Mouse (Mus musculus): ENCODE data around the gene Olfr646. TPM values are rescaled to one million over a fixed set of nuclear protein-coding genes. Genes with fewer than 3 reads are reported as not detected.

Gene Olfr646
- not detected in 2 replicates for polyA plus RNA-seq (2021; fragmentation: Nextera tagmentation)
- long read RNA-seq, experiment 1, result 0 reads
- long read RNA-seq, experiment 2, result 0 reads

DNA sequence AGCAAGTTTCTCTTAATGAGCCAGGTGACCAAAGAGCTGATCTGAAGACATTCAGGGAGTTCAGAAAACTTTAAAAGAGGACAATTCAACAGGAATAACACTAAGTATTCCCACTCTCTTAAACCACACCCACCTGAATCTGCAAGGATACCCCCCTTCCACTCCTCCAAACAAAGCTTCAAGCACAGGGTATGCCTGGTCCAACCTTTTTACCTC, at the start of gene Olfr646:
Olfr646 (plus strand) TSS at position 117 of the 216 bp plus-strand sequence.

DNA sequence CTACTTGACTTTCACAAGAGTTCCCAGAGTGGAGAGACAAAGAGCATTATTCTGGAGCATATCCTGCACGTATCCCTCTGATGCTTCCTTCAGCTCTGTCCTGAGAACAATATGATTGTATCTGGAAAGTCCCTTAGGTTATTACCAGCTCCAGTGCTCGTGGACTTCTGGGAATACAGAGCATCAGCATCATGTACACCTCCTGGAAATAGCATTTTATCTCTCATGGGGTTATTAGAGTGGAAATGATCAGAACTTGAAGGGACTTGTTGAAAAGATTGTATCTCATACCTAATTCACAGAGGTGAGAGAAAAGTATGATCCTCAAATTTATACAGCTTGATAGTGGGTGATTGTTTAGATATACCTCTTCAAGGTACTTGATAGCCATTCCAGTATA, 43.3 kb upstream of the Olfr646 start, which contains the start of gene 4930516K23Rik:
4930516K23Rik (minus strand) TSS at position 101 of the 400 bp plus-strand sequence.

DNA sequence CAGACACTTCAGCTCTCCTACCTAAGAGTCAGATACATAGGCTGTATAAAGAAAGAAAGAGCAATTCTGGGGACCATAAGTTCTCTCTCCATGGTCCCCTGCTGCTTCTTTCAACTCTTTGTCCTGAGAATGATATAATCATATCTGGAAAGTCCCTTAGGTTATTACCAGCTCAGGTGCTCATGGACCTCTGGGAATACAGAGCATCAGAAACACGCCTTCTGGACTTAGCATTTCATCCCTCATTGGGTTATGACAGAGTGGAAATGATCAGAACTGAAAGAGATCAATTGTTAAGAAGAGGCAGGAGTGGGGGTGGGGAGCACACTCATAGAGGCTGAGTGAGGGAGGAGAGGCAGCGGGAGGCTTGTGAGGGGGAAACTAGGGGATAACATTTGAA, 32.9 kb upstream of the Olfr646 start, which contains the start of gene Olfr644:
Olfr644 (minus strand) TSS at position 101 of the 400 bp plus-strand sequence.

DNA sequence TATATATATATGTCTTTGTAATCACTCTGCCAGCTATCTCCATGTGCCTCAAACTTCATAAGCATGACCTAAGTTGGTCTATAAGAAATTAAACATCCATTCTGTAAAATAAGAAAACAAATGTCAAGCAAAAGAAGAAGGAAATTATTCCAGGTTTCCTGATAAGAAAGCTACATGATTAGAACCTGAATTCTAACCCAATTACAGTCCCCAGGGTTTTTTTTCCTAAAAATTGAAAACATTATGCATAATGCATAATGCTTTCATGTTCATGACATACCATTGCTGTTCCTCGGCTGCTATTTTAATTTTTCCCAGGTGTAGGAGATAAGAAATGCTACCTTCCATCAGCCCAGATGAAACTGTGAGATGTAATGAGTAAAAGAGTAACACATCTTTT, 19.3 kb upstream of the Olfr646 start, which contains the start of gene Olfr645:
Olfr645 (minus strand) TSS at position 101 of the 400 bp plus-strand sequence.

DNA sequence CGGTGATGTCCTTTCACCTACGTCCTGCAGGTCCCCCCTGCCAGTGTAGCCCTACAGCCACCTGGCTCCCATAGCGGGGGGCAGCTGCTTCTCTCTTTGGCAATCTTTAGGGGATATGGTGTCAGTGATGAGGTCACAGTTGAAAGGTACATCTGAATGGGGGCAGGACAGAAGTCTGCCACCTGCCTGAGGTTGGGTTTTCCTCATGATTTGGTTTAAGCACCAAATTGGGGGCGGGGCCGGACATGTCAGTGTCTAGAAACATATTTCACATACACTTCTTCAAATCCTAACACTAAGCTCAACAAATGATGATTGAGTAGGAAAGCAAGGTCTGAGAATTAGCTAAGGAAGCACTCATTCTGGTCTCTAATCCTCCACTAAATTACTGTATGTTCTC, 25.1 kb downstream of the Olfr646 start, which contains the start of gene Ubqln5:
Ubqln5 (minus strand) TSS at position 101 of the 400 bp plus-strand sequence.

DNA sequence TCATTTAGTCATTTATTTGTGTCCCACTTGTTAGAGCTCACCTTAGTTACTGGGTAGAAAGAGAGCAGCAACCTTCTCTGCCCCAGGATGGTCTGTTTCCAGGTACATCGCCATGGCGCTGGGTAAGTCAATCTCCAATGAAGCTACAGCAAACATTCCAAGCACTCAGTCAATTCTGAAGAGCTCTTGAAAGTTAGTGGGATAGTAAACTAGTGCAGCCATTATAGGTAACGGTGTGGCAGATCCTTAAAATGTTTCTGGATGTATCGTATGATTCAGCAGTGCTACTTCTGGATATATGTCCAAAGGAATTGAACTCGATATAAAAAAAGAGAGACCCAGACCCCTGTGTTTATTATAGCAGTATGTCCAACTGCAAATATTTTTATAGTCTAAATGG, 32.6 kb downstream of the Olfr646 start, which contains the start of gene Olfr643:
Olfr643 (minus strand) TSS at position 101 of the 400 bp plus-strand sequence.

DNA sequence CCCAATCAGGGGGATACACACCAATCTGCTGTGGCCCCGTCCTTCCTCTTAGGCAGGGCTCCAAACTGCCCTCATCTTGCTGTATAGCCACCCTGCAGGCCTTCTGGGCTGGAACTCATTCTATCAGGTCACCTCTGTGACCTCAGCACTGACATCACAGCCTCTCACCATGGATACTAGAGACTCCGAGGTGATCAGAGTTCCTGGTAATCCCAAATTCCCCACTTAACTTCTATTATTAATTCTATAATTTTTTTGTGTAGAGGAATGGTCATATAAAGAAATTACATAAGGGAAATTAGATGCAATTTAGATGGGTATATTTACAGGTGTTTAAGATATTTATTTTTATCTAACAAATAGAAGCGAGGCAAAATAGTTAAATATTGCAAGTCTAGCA, 38.5 kb downstream of the Olfr646 start, which contains the start of gene Ubqln3:
Ubqln3 (minus strand) TSS at position 101 of the 400 bp plus-strand sequence.

DNA sequence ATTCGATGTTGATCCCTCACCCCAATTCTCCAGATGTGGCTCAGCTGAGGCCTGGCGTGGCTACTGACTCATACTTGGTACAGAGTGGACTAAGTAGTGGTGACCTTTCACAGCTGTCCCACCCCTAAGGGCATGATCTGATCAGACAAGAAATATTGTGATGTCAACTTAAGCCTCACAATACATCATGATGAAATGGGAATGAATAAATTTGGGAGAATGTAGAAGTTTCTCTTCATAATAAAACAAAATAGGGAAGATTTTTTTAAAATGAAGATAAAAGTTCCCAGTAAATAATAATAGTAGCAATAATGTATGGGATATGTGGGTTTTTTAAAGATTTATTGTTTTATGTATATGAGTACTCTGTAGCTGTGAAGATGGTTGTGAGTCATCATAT, 45.8 kb downstream of the Olfr646 start, which contains the start of gene Ubqlnl:
Ubqlnl (minus strand) TSS at position 101 of the 400 bp plus-strand sequence.

Other genes starting within 250 kb of the Olfr646 start
- gene Olfr66, start 218.6 kb upstream of the Olfr646 start, polyA plus RNA-seq (2021; fragmentation: Nextera tagmentation), result not detected in 2 replicates
- not detected in 2 replicates for gene Olfr64, start 210.4 kb upstream of the Olfr646 start, polyA plus RNA-seq (2021; fragmentation: Nextera tagmentation)
- gene Olfr65, start 201.4 kb upstream of the Olfr646 start, polyA plus RNA-seq (2021; fragmentation: Nextera tagmentation), result not detected in 2 replicates
- gene Olfr631, start 176.0 kb upstream of the Olfr646 start, polyA plus RNA-seq (2021; fragmentation: Nextera tagmentation), result not detected in 2 replicates
- not detected in 2 replicates for gene Olfr632, start 170.5 kb upstream of the Olfr646 start, polyA plus RNA-seq (2021; fragmentation: Nextera tagmentation)
- gene Olfr633, start 160.4 kb upstream of the Olfr646 start, polyA plus RNA-seq (2021; fragmentation: Nextera tagmentation), result not detected in 2 replicates
- gene Olfr635, start 133.7 kb upstream of the Olfr646 start, polyA plus RNA-seq (2021; fragmentation: Nextera tagmentation), result not detected in 2 replicates
- not detected in 2 replicates for gene Olfr638, start 106.1 kb upstream of the Olfr646 start, polyA plus RNA-seq (2021; fragmentation: Nextera tagmentation)
- gene Olfr639, start 87.6 kb upstream of the Olfr646 start, polyA plus RNA-seq (2021; fragmentation: Nextera tagmentation), result not detected in 2 replicates
- not detected in 2 replicates for gene Olfr640, start 79.3 kb upstream of the Olfr646 start, polyA plus RNA-seq (2021; fragmentation: Nextera tagmentation)
- not detected in 2 replicates for gene Olfr641, start 69.4 kb upstream of the Olfr646 start, polyA plus RNA-seq (2021; fragmentation: Nextera tagmentation)
- not detected in 2 replicates for gene Olfr642, start 52.2 kb upstream of the Olfr646 start, polyA plus RNA-seq (2021; fragmentation: Nextera tagmentation)
- gene 4930516K23Rik, start 43.4 kb upstream of the Olfr646 start, polyA plus RNA-seq (2021; fragmentation: Nextera tagmentation), result not detected in 2 replicates
- gene Olfr644, start 33.0 kb upstream of the Olfr646 start, polyA plus RNA-seq (2021; fragmentation: Nextera tagmentation), result not detected in 2 replicates
- gene Olfr645, start 19.4 kb upstream of the Olfr646 start, polyA plus RNA-seq (2021; fragmentation: Nextera tagmentation), result not detected in 2 replicates
- not detected in 2 replicates for gene Ubqln5, start 25.0 kb downstream of the Olfr646 start, polyA plus RNA-seq (2021; fragmentation: Nextera tagmentation)
- gene Olfr643, start 32.5 kb downstream of the Olfr646 start, polyA plus RNA-seq (2021; fragmentation: Nextera tagmentation), result not detected in 2 replicates
- gene Ubqln3, start 38.4 kb downstream of the Olfr646 start, polyA plus RNA-seq (2021; fragmentation: Nextera tagmentation), result not detected in 2 replicates
- gene Ubqlnl, start 45.7 kb downstream of the Olfr646 start, polyA plus RNA-seq (2021; fragmentation: Nextera tagmentation), result not detected in 2 replicates
- not detected in 2 replicates for gene Olfm5, start 60.0 kb downstream of the Olfr646 start, polyA plus RNA-seq (2021; fragmentation: Nextera tagmentation)
- gene Olfr648, start 78.5 kb downstream of the Olfr646 start, polyA plus RNA-seq (2021; fragmentation: Nextera tagmentation), result not detected in 2 replicates
- gene Olfr649, start 91.1 kb downstream of the Olfr646 start, polyA plus RNA-seq (2021; fragmentation: Nextera tagmentation), result not detected in 2 replicates
- gene Trim6, start 113.9 kb downstream of the Olfr646 start, polyA plus RNA-seq (2021; fragmentation: Nextera tagmentation), result 0.15 and 0.18 TPM in 2 replicates
- 1.2 and 2.2 TPM in 2 replicates for gene Trim34a, start 139.6 kb downstream of the Olfr646 start, polyA plus RNA-seq (2021; fragmentation: Nextera tagmentation)
- 0.15 and 0.21 TPM in 2 replicates for gene Trim5, start 183.2 kb downstream of the Olfr646 start, polyA plus RNA-seq (2021; fragmentation: Nextera tagmentation)
- 1.8 and 2.5 TPM in 2 replicates for gene Trim12a, start 210.6 kb downstream of the Olfr646 start, polyA plus RNA-seq (2021; fragmentation: Nextera tagmentation)
- gene Trim34b, start 224.6 kb downstream of the Olfr646 start, polyA plus RNA-seq (2021; fragmentation: Nextera tagmentation), result 0.15 TPM in 1 of 2 replicates, not detected in the other
- gene Trim12c, start 248.5 kb downstream of the Olfr646 start, polyA plus RNA-seq (2021; fragmentation: Nextera tagmentation), result 0.25 and 0.51 TPM in 2 replicates

Measured in layer of hippocampus, adult 6 months (tissue).